8 mouse cellular contexts compared by ENCODE assay signal in genomic region chr5:64093349-64093871, GRCm38 (mm10). TPM values are rescaled to one million over a fixed set of nuclear protein-coding genes. Genes with fewer than 3 reads are reported as not detected.
DNase-seq lines count a peak whose midpoint lies in the region; ATAC-seq and TF ChIP-seq lines count a peak whose summit lies in the region.

No protein-coding gene starts in this region.

- no peaks in the 10 kb centered on the region for H3K9me3 ChIP-seq in forebrain, embryonic 16.5 days (ENCODE audit: control insufficient read depth, low read length)
- H3K9me3 ChIP-seq in hindbrain, embryonic 14.5 days (ENCODE audit: control insufficient read depth, low read length) = no peaks in the 10 kb centered on the region
- no peaks in the 10 kb centered on the region for H3K9me3 ChIP-seq in liver, embryonic 12.5 days (replicated peaks)

- no peaks in the 10 kb centered on the region for H3K27me3 ChIP-seq in forebrain, embryonic 16.5 days (replicated peaks; ENCODE audit: control insufficient read depth, insufficient read depth, low read length)
- no peaks in the 10 kb centered on the region for H3K27me3 ChIP-seq in hindbrain, embryonic 14.5 days (ENCODE audit: control insufficient read depth, insufficient read depth, low read length)
- no peaks in the 10 kb centered on the region for H3K27me3 ChIP-seq in liver, embryonic 12.5 days (replicated peaks)
- no peaks in the 10 kb centered on the region for H3K27me3 ChIP-seq in myocyte (ENCODE audit: control insufficient read depth, insufficient read depth, insufficient read length)

- ATAC-seq in forebrain, embryonic 16.5 days = no peak
- ATAC-seq in hindbrain, embryonic 14.5 days (ENCODE audit: low FRiP score) = no peak; the same call in 1 of the 2 replicates
- no peak for ATAC-seq in liver, embryonic 12.5 days

- H3K36me3 ChIP-seq in forebrain, embryonic 16.5 days (ENCODE audit: control insufficient read depth, insufficient read depth) = peaks cover 6% of the 10 kb centered on the region
- H3K36me3 ChIP-seq in hindbrain, embryonic 14.5 days (replicated peaks; ENCODE audit: control insufficient read depth, insufficient read depth) = peaks cover 11% of the 10 kb centered on the region
- H3K36me3 ChIP-seq in liver, embryonic 12.5 days = peaks cover 18% of the 10 kb centered on the region
- no peaks in the 10 kb centered on the region for H3K36me3 ChIP-seq in myocyte (ENCODE audit: control insufficient read depth, insufficient read depth)

- peak; percentile 22 for DNase-seq in layer of hippocampus, adult 11-12 months (ENCODE audit: low spot score)
- DNase-seq in layer of hippocampus, adult 18-20 months (ENCODE audit: low spot score in 2 of 2) = no peak
- DNase-seq in adrenal gland, postnatal 14 days = peak; percentile 53
- no peak for DNase-seq in hindbrain, embryonic 14.5 days (ENCODE audit: low spot score)
- no peak for DNase-seq in left cerebral cortex, adult 11 months (ENCODE audit: low spot score)

- TF ChIP-seq POLR2A in myocyte (IDR thresholded peaks at IDR 0.05; ENCODE audit: insufficient read length, low read depth) = no peak

- no peak overlapping the region; the same call in 1 of the 2 replicates for H3K27ac ChIP-seq in forebrain, embryonic 16.5 days (ENCODE audit: low read length)
- peak overlapping the region; percentile 79; the same call in 1 of the 2 replicates for H3K27ac ChIP-seq in hindbrain, embryonic 14.5 days
- peak overlapping the region; percentile 60 for H3K27ac ChIP-seq in liver, embryonic 12.5 days

- H3ac ChIP-seq in myocyte (ENCODE audit: control insufficient read depth, insufficient read length) = peak overlapping the region; percentile 34

- H3K4me3 ChIP-seq in forebrain, embryonic 16.5 days (replicated peaks; ENCODE audit: low read length) = peak overlapping the region; percentile 83
- peak overlapping the region; percentile 74 for H3K4me3 ChIP-seq in hindbrain, embryonic 14.5 days (replicated peaks; ENCODE audit: low read length)
- peak overlapping the region; percentile 84 for H3K4me3 ChIP-seq in liver, embryonic 12.5 days
- peak overlapping the region; percentile 81 for H3K4me3 ChIP-seq in myocyte

- H3K4me1 ChIP-seq in forebrain, embryonic 16.5 days (replicated peaks; ENCODE audit: control insufficient read depth, insufficient read depth, low read length) = peaks cover 12% of the 10 kb centered on the region
- H3K4me1 ChIP-seq in hindbrain, embryonic 14.5 days (replicated peaks; ENCODE audit: control insufficient read depth, insufficient read depth, low read length) = peaks cover 15% of the 10 kb centered on the region
- peaks cover 44% of the 10 kb centered on the region for H3K4me1 ChIP-seq in liver, embryonic 12.5 days

- WGBS in forebrain, embryonic 16.5 days = 2% methylated on average over 15 of the region's 15 CpGs
- 3% methylated on average over 15 of the region's 15 CpGs for WGBS in hindbrain, embryonic 14.5 days
- WGBS in liver, embryonic 12.5 days (ENCODE audit: insufficient replicate concordance) = 2% methylated on average over 15 of the region's 15 CpGs

- peak overlapping the region; percentile 75 for H3K4me2 ChIP-seq in forebrain, embryonic 16.5 days (ENCODE audit: low read length)
- H3K4me2 ChIP-seq in hindbrain, embryonic 14.5 days (replicated peaks) = peak overlapping the region; percentile 89
- H3K4me2 ChIP-seq in liver, embryonic 12.5 days = peak overlapping the region; percentile 95
- H3K4me2 ChIP-seq in myocyte (ENCODE audit: low read depth) = peak overlapping the region; percentile 76

- peaks cover 33% of the 10 kb centered on the region for H3K79me2 ChIP-seq in myocyte (ENCODE audit: control insufficient read depth, insufficient read depth)

- peak overlapping the region; percentile 87 for H3K9ac ChIP-seq in forebrain, embryonic 16.5 days (replicated peaks; ENCODE audit: low read depth, low read length)
- H3K9ac ChIP-seq in hindbrain, embryonic 14.5 days = peak overlapping the region; percentile 82
- H3K9ac ChIP-seq in liver, embryonic 12.5 days = peak overlapping the region; percentile 90

TF ChIP-seq in myocyte, 11 proteins besides CTCF, POLR2A, EP300 and RAD21:
- TF ChIP-seq MYOD1 (IDR thresholded peaks at IDR 0.05; ENCODE audit: control insufficient read depth in 1 of 3, insufficient read length in 2 of 3, low read depth in 2 of 3) = no peak
- TF ChIP-seq CEBPB (IDR thresholded peaks at IDR 0.05; ENCODE audit: insufficient read depth, poor library complexity, severe bottlenecking) = no peak
- TF ChIP-seq REST (IDR thresholded peaks at IDR 0.05; ENCODE audit: insufficient read depth, insufficient read length) = no peak
- TF ChIP-seq TCF12 (IDR thresholded peaks at IDR 0.05; ENCODE audit: insufficient read depth, poor library complexity, severe bottlenecking) = no peak
- no peak for TF ChIP-seq TCF3 (IDR thresholded peaks at IDR 0.05; ENCODE audit: insufficient read length, low read depth)
- no peak for TF ChIP-seq USF1 (IDR thresholded peaks at IDR 0.05; ENCODE audit: low read depth)
- no peak for TF ChIP-seq POLR2AphosphoS2 (IDR thresholded peaks at IDR 0.05; ENCODE audit: insufficient read length, low read depth)
- TF ChIP-seq E2F4 (IDR thresholded peaks at IDR 0.05; ENCODE audit: insufficient read depth) = no peak
- TF ChIP-seq MYOG (IDR thresholded peaks at IDR 0.05; ENCODE audit: control insufficient read depth in 1 of 3, insufficient read depth in 1 of 3, insufficient read length in 2 of 3, low read depth in 2 of 3) = no peak
- TF ChIP-seq MAX (IDR thresholded peaks at IDR 0.05; ENCODE audit: low read depth) = no peak
- no peak for TF ChIP-seq SRF (IDR thresholded peaks at IDR 0.05; ENCODE audit: control insufficient read depth, insufficient read length, low read depth)

RNA-seq across cellular contexts. Expression of gene Pgm2, which starts 0.7 kb away (rescaled TPM):
- 10 to 100 TPM in 1 of 2 experiments, 1 to 10 TPM in 1; 9.4 to 10.0 TPM for total RNA-seq in layer of hippocampus, adult 18-20 months (2021)
- 20.6 and 22.8 TPM in 2 replicates for total RNA-seq in adrenal gland, postnatal 14 days (2021)
- 23.6 and 29.2 TPM in 2 replicates for polyA plus RNA-seq in forebrain, embryonic 16.5 days (2015; fragmentation: Nextera tagmentation; extraction: Ambion mirVana)
- polyA plus RNA-seq in hindbrain, embryonic 14.5 days (2014; fragmentation: Nextera tagmentation; extraction: Ambion mirVana) = 19.2 and 21.6 TPM in 2 replicates
- 32.3 and 34.3 TPM in 2 replicates for polyA plus RNA-seq in liver, embryonic 12.5 days (2016; fragmentation: Nextera tagmentation; extraction: Ambion mirVana)
- 13.0 TPM for polyA plus RNA-seq in myocyte (2012; fragmentation: generic; extraction: Trizol)

Comparison
In these comparisons a context has a peak if more than half of its experiments do, and no peak if none do; other contexts are left out.
1. DNase-seq: peak in layer of hippocampus, adult 11-12 months (single experiment) and adrenal gland, postnatal 14 days (single experiment); none in layer of hippocampus, adult 18-20 months (0 of 2), hindbrain, embryonic 14.5 days (single experiment) and left cerebral cortex, adult 11 months (single experiment).
2. Peak in every context shown above with its lines, with median percentiles within 50 percentile points of each other: H3K4me2 ChIP-seq, H3K4me3 ChIP-seq and H3K9ac ChIP-seq.